Mouse (Mus musculus) liver, embryonic 15.5 days (tissue): ENCODE data around the gene Hist1h2br. TPM values are rescaled to one million over a fixed set of nuclear protein-coding genes. Genes with fewer than 3 reads are reported as not detected.
"Not testable (repeated sequence)": the region's sequence is repeated elsewhere in the genome, so short reads cannot be mapped to it uniquely, and the experiment has no call there.

ENCODE experiments used
- ATAC-seq: fragments of 200-750 bp; cut with Nextera tagmentation; 2 replicates; pipeline ENCODE4 v1.8.0; 2017; ENCODE audit warnings: moderate number of reproducible peaks, mild to moderate bottlenecking, moderate library complexity; ENCODE audit not compliant: insufficient read depth
- H3K27ac ChIP-seq: fragments of 300-500 bp; sonication (generic); replicated peaks from 2 replicates; pipeline ENCODE4 v1.5.1; 2015; ENCODE audit warnings: mild to moderate bottlenecking, inconsistent platforms
- H3K27me3 ChIP-seq: fragments of 300-500 bp; sonication (generic); 2 replicates; pipeline ENCODE4 v1.6.1; 2015; ENCODE audit warnings: mild to moderate bottlenecking, inconsistent platforms
- H3K36me3 ChIP-seq: fragments of 300-500 bp; sonication (generic); replicated peaks from 2 replicates; pipeline ENCODE4 v1.6.1; 2015; ENCODE audit warnings: moderate library complexity, mild to moderate bottlenecking, inconsistent platforms
- H3K4me1 ChIP-seq: fragments of 300-500 bp; sonication (generic); replicated peaks from 2 replicates; pipeline ENCODE4 v1.6.1; 2015; ENCODE audit warnings: inconsistent platforms
- H3K4me2 ChIP-seq: fragments of 300-500 bp; sonication (generic); 2 replicates; pipeline ENCODE4 v1.6.1; 2015; ENCODE audit warnings: moderate library complexity, mild to moderate bottlenecking, inconsistent platforms
- H3K4me3 ChIP-seq: fragments of 300-500 bp; sonication (generic); replicated peaks from 2 replicates; pipeline ENCODE4 v1.5.1; 2015; ENCODE audit warnings: mild to moderate bottlenecking, inconsistent platforms
- H3K9ac ChIP-seq: fragments of 300-500 bp; sonication (generic); 2 replicates; pipeline ENCODE4 v1.6.1; 2015; ENCODE audit warnings: moderate library complexity, mild to moderate bottlenecking, inconsistent platforms
- H3K9me3 ChIP-seq: fragments of 300-500 bp; sonication (generic); replicated peaks from 2 replicates; pipeline ENCODE4 v1.6.1; 2016; ENCODE audit warnings: inconsistent platforms
- WGBS: fragments of 180-500 bp; shearing (Covaris S2); methylation state at CpG from one replicate; pipeline ENCODE4 v1.1.7; 2015; ENCODE audit warnings: mixed read lengths; ENCODE audit not compliant: insufficient replicate concordance; 5-methylcytosine and 5-hydroxymethylcytosine counted together
- polyA plus RNA-seq: library from polyadenylated mRNA; unstranded; fragments of >200 nt; fragmentation: Nextera tagmentation; extraction: Ambion mirVana; gene quantifications from 2 replicates; pipeline ENCODE4 v1.2.1, GENCODE M21; 2015

Hist1h2br gene
- polyA plus RNA-seq, 1 experiment from 2014 or later: 29.5 TPM

GRCm38 (mm10) chr13:21850696-21851095 lies 17.2 kb downstream of the Hist1h2br start:
- H3K4me1 ChIP-seq: peaks cover 11% of the 10 kb centered on the region; the same call in 1 of the 2 replicates
- not testable (repeated sequence) for H3K4me2 ChIP-seq, H3K9ac ChIP-seq, H3K36me3 ChIP-seq, H3K27me3 ChIP-seq, ATAC-seq, H3K4me3 ChIP-seq, H3K27ac ChIP-seq, H3K9me3 ChIP-seq
- 57% methylated on average over 1 of the region's 1 CpGs for WGBS

DNA sequence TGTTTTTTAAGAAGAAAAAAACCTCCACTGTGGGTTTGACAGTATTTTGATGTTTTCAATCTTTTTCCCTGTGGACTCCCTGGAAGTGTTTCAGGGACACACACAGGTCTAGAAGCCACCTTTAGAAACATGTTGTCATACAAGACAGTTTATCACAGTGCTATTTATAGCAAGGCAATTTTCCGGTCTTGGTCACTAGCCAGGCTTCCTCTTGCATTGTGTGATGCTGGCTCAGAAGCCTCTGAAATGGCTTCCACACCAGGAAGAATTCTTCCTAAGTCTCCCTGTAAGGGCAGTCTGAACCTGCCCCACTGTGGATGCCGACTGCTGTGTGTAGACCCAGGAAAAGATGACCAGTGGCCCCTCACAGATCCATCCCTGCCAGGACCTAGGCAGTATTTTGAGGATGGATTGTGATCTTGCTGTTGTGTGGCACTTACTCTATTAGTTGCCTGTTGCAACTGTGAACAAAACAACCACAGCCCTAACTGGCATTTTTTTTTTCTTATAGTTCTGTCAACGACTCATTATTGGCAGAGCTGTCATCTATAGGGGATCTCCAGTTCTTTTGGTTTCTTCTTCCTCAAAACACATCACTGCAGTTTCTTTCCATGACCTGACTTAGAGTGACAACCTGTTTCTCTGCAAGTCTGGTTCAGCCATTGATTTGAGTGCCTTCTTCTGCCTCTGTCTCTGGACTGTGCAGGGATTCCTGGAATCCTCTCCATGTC lies 18.8 kb downstream of the Hist1h2br start:
- no peaks in the 10 kb centered on the region for H3K36me3 ChIP-seq
- H3K9ac ChIP-seq: no peak overlapping the region
- no peak overlapping the region for H3K4me3 ChIP-seq
- no peaks in the 10 kb centered on the region for H3K27me3 ChIP-seq
- no peak overlapping the region for H3K27ac ChIP-seq
- H3K9me3 ChIP-seq: no peaks in the 10 kb centered on the region
- no peak overlapping the region for H3K4me2 ChIP-seq
- peaks cover 15% of the 10 kb centered on the region; the same call in 1 of the 2 replicates for H3K4me1 ChIP-seq
- WGBS: 23% methylated on average over 3 of the region's 3 CpGs
- no peak for ATAC-seq

GRCm38 (mm10) chr13:21855146-21855545 lies 21.6 kb downstream of the Hist1h2br start:
- ATAC-seq: peak; percentile 85
- H3K36me3 ChIP-seq: no peaks in the 10 kb centered on the region

GRCm38 (mm10) chr13:21855698-21856162 lies 22.2 kb downstream of the Hist1h2br start:
- H3K27ac ChIP-seq: no peak overlapping the region; the same call in 1 of the 2 replicates
- no peaks in the 10 kb centered on the region for H3K9me3 ChIP-seq
- 0 out of 2 replicates have a peak, but pooled peaks have one; percentile 48 for ATAC-seq
- no peaks in the 10 kb centered on the region for H3K36me3 ChIP-seq
- H3K4me3 ChIP-seq: peak overlapping the region; percentile 62
- WGBS: under 1% methylated on average over 15 of the region's 15 CpGs
- H3K27me3 ChIP-seq: no peaks in the 10 kb centered on the region; the same call in 1 of the 2 replicates
- H3K9ac ChIP-seq: peak overlapping the region; percentile 44; the same call in 1 of the 2 replicates
- peak overlapping the region; percentile 74 for H3K4me2 ChIP-seq
- H3K4me1 ChIP-seq: peaks cover 12% of the 10 kb centered on the region; the same call in 1 of the 2 replicates

More at GRCm38 (mm10) chr13:21855146-21855545, 21.6 kb downstream of the Hist1h2br start:
- Histone ChIP-seq H3K9ac (peak overlapping the region; percentile 44; the same call in 1 of the 2 replicates), H3K27ac (no peak overlapping the region), H3K9me3 (no peaks in the 10 kb centered on the region), H3K27me3 (no peaks in the 10 kb centered on the region; the same call in 1 of the 2 replicates), H3K4me1 (peaks cover 15% of the 10 kb centered on the region; the same call in 1 of the 2 replicates), H3K4me2 (peak overlapping the region; percentile 74), H3K4me3 (peak overlapping the region; percentile 62)
- WGBS: 0% methylated on average over 11 of the region's 11 CpGs

- no peak overlapping the region for H3K4me2 ChIP-seq
- no peak overlapping the region for H3K9ac ChIP-seq
- no peaks in the 10 kb centered on the region for H3K9me3 ChIP-seq
- no peaks in the 10 kb centered on the region for H3K4me1 ChIP-seq
- H3K4me3 ChIP-seq: no peak overlapping the region
- H3K36me3 ChIP-seq: no peaks in the 10 kb centered on the region
- ATAC-seq: no peak
- no peaks in the 10 kb centered on the region; the same call in 1 of the 2 replicates for H3K27me3 ChIP-seq
- 31% methylated on average over 5 of the region's 5 CpGs for WGBS
- no peak overlapping the region for H3K27ac ChIP-seq
These were observed 28.1 kb downstream of the Hist1h2br start for GRCm38 (mm10) chr13:21861608-21862007.

- not testable (repeated sequence) for H3K4me1 ChIP-seq, ATAC-seq
- 55% methylated on average over 3 of the region's 3 CpGs for WGBS
These were observed 32.0 kb downstream of the Hist1h2br start for GRCm38 (mm10) chr13:21865503-21865902.

GRCm38 (mm10) chr13:21880735-21881134 lies 47.2 kb downstream of the Hist1h2br start:
- Histone ChIP-seq H3K9me3 (no peaks in the 10 kb centered on the region), H3K4me1 (peaks cover 15% of the 10 kb centered on the region), H3K36me3 (no peaks in the 10 kb centered on the region), H3K4me3 (no peak overlapping the region), H3K27ac (no peak overlapping the region), H3K4me2 (no peak overlapping the region), H3K9ac (no peak overlapping the region), H3K27me3 (no peaks in the 10 kb centered on the region)
- no peak for ATAC-seq
- WGBS: 73% methylated on average over 6 of the region's 6 CpGs

More at GRCm38 (mm10) chr13:21865503-21865902, 32.0 kb downstream of the Hist1h2br start:
- H3K4me2 ChIP-seq, H3K27ac ChIP-seq, H3K27me3 ChIP-seq, H3K9ac ChIP-seq, H3K9me3 ChIP-seq, H3K36me3 ChIP-seq, H3K4me3 ChIP-seq: not testable (repeated sequence)

- no peaks in the 10 kb centered on the region for H3K27me3 ChIP-seq
- ATAC-seq: peak; percentile 82
- peak overlapping the region; percentile 44 for H3K9ac ChIP-seq
- H3K4me1 ChIP-seq: peaks cover 15% of the 10 kb centered on the region
- H3K27ac ChIP-seq: no peak overlapping the region
- peak overlapping the region; percentile 67 for H3K4me2 ChIP-seq
- no peaks in the 10 kb centered on the region for H3K9me3 ChIP-seq
- under 1% methylated on average over 27 of the region's 27 CpGs for WGBS
- H3K4me3 ChIP-seq: peak overlapping the region; percentile 61
- no peaks in the 10 kb centered on the region for H3K36me3 ChIP-seq
These were observed 48.5 kb downstream of the Hist1h2br start for GRCm38 (mm10) chr13:21881878-21882669.

DNA sequence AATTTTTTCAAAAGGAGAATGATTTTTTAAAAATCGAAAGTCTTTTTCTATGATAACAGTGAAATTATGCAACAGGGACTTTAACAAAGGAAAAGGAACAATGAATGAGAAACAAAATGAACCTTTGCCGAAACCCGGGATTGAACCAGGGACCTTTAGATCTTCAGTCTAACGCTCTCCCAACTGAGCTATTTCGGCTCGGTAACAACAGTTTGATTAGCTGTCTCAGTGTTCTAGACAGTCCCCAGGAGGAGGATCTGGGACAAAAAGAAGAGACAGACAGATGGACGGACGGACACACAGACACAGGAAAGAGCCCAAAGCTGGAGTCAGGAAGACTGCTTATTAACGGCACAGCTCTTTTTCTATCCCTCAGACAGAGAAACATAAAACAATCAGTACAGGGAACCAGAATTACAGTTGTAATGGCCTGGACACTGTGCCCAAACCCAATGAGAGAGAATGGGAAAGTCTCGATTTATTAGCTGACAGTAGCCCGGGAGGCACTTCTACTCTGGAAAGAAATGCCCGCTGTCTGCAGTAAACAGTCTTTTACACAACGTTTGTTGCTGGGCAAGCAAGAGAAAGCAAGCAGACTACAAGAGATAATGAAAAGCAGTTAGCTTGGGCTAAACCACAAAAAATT lies 49.3 kb downstream of the Hist1h2br start:
- peaks cover 15% of the 10 kb centered on the region for H3K4me1 ChIP-seq
- no peaks in the 10 kb centered on the region for H3K36me3 ChIP-seq
- peak overlapping the region; percentile 61 for H3K4me3 ChIP-seq
- H3K27ac ChIP-seq: no peak overlapping the region
- H3K9ac ChIP-seq: peak overlapping the region; percentile 12; the same call in 1 of the 2 replicates
- H3K27me3 ChIP-seq: no peaks in the 10 kb centered on the region
- H3K4me2 ChIP-seq: peak overlapping the region; percentile 67
- no peaks in the 10 kb centered on the region for H3K9me3 ChIP-seq
- 1% methylated on average over 13 of the region's 13 CpGs for WGBS
- ATAC-seq: peak; percentile 67

- ATAC-seq: no peak
- Histone ChIP-seq H3K36me3 (no peaks in the 10 kb centered on the region), H3K27me3 (no peaks in the 10 kb centered on the region), H3K4me2 (peak overlapping the region; percentile 67), H3K9ac (0 out of 2 replicates have a peak overlapping the region, but pooled peaks have one; percentile 12), H3K27ac (no peak overlapping the region), H3K4me1 (peaks cover 15% of the 10 kb centered on the region), H3K9me3 (no peaks in the 10 kb centered on the region), H3K4me3 (peak overlapping the region; percentile 61)
- WGBS: 17% methylated on average over 5 of the region's 5 CpGs
These were observed 49.9 kb downstream of the Hist1h2br start for GRCm38 (mm10) chr13:21883407-21883806.
